Mouse (Mus musculus) skeletal muscle tissue, adult 2 months (tissue): ENCODE results near the gene Ace2.

Experiments used
- DNase-seq: peaks from one replicate; pipeline ENCODE4 v3.0.0-alpha.2; 2012; ENCODE audit warnings: low read depth, low spot score

Ace2 gene

DNA sequence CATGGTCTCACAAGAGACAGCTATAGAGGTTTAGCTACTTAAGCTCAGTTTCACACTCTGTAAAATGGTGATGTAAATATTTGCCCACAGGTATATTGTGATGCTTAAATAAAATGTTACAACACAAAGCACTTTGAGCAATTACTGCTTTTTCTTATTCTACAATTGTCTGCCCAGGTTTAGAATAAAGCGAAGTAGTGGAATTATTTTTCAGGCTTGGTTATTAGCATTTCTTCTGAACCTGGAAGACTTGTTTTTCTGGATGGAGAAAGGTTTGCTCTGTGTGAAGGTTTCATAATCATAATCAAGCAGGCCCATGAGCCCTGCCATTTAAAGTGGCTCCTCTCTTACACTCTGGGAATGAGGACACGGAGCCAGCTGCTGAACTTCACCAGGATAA lies at the start of gene Ace2:
Ace2 (plus strand) TSS at position 301 of the 400 bp plus-strand sequence.
- DNase-seq: no peak

DNA sequence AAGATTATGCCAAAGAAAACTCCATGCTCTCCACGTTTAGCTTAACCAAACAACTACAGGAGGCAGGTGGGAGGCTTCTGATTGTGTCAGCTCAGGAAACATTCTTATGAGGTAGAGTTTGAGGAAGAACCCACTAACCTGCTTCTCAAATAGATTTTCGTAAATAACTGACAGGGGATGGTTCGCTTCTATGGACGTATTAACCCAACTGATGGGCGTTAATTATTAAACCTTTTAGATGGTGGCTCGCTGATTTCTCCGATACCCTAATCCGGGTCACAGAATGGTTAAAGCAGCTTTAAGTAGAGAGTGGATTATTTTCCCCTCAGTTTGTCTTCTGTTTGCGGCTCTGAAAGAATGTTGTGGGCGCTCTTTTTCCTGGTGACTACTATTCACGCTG lies 49.2 kb upstream of the Ace2 start:
- DNase-seq: no peak

GRCm38 (mm10) chrX:164092300-164093169 lies 46.6 kb upstream of the Ace2 start:
- no peak for DNase-seq

DNA sequence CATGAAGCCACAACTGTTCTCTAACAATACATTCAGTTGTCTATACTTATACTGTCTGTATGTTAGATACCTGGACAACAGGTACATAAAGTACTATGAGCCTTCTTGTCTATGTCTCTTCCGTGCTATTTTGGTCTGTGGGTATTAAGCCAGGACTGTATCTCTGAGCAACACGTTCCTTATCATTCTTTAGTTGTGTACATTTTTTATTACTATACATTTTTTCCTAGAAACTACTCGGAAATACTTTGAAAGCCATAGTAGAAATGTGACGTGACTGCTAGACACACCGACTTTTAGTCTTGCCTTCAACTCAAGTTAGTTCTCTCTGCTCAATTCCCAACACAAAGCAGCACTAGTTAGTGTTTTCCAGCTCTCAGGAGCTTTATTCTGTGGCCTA lies 45.7 kb upstream of the Ace2 start:
- no peak for DNase-seq

- DNase-seq: no peak
Observed at GRCm38 (mm10) chrX:164095838-164096237, 43.3 kb upstream of the Ace2 start.

DNA sequence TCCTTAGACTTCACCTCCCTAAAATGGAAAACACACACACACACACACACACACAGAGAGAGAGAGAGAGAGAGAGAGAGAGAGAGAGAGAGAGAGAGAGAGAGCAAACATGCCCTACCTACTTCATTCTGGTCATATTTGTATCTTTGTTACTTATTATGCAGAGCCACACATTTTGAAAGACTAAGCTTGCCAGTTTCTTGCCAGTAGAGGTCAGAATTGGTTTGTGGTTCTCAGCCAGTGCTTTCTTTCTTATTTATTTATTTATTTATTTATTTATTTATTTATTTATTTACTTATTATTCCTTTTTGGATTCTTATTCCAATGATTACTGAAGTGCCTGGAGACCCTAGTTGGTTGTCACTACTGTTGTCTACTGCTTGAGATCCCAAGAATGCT lies 37.6 kb upstream of the Ace2 start:
- no peak for DNase-seq

- no peak for DNase-seq
Observed at GRCm38 (mm10) chrX:164102198-164102597, 36.9 kb upstream of the Ace2 start.

- DNase-seq: no peak
Observed at GRCm38 (mm10) chrX:164102656-164103055, 36.5 kb upstream of the Ace2 start.

DNA sequence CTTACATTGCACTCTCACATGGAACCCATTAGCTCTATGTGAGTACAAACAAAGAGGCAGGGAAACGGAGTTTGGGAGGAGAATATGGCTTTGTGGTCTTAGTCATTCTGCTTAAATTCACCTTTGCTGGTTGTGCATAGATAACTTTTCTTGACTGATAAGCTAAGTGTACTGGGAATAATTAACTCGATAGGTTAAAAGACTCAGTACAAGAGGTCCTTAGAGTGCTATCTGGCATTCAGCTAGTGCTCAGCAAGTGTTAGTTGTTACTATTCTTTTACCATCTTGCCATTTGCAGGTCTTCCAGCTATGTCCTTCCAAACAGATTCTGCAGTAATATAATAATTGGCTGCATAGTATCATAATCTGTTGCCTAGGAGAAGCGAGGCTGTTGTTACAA lies 28.0 kb upstream of the Ace2 start:
- DNase-seq: no peak

DNA sequence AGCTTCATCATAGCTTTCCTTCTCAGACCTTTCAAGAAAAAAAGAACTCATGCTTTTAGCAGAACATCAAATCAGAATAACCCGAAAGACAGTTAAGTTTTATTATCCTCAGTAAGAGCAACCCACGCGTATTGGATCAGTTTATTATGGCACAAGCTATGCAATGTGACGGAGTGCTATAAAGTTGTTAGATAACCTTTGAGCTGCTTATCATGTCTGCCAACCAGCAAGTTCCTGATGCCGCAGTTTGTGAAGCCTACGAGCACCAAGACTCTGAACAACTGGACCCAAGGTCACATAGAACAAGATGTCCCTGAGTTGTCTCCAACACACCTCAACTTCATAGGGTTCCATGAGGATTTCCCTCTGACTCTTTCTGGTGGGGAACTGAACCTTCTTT lies 25.4 kb upstream of the Ace2 start:
- no peak for DNase-seq

GRCm38 (mm10) chrX:164123942-164124341 lies 15.2 kb upstream of the Ace2 start:
- no peak for DNase-seq

GRCm38 (mm10) chrX:164133531-164133930 lies 5.6 kb upstream of the Ace2 start:
- no peak for DNase-seq

DNA sequence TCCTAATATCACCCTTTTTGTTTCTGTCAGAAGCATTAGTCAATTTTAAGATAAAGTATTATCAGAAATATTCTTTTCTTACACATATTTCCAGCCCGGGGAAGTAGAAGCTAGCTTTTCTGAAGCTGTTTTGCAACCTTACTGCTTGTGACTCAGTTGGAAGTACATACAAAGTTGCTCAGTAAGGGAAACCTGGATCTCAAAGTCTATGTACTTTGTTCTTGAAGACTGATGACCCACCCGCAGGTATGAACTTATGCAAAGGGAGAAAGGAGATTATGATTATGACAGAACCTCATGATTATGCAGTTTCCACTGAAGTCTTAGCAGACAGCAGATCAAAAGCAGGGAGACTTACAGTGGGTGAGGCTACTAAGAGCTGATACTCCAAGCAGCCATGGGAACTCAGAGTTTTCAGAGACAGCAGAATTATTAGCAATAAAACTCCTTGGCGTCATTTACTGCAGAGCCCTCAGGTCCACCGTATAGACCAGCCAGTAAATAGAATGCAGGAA lies 3.8 kb upstream of the Ace2 start:
- DNase-seq: no peak

DNA sequence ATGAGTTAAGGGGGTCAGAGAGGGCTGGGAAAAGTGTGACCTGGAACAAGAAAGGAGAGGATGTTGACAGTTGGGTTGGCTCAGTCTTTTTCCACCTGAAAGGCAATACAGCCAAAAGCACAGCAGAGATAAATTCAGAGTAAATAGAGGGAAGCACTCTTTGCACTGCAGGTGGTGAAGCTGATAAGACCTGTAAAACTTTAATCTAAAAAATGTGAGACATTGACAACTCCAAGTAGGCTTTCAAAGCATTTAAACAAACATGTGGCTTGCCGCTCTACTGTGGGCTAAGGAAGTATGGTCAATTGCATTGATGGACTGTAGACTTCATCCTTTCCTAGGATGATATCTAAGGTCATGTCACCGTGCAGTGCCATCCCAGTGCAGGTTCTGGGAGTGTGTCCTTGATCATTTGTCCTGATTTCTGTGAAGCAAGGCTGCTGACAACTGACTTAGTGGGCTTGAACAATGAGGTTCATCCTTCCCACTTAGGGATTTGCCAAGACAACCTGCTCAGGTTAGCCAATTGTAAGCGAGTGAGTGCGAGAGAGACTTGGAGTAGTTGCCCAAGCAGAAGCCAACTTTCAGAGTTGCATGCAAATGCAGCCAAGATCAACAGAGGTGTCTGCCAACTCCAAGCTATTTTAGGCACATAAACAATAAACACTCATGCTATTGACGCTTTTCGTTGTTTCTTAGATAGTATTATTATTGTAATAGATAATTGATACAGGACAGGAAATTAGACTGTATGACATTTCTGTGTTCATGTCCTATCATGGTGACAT lies 6.5 kb downstream of the Ace2 start:
- DNase-seq: no peak

DNA sequence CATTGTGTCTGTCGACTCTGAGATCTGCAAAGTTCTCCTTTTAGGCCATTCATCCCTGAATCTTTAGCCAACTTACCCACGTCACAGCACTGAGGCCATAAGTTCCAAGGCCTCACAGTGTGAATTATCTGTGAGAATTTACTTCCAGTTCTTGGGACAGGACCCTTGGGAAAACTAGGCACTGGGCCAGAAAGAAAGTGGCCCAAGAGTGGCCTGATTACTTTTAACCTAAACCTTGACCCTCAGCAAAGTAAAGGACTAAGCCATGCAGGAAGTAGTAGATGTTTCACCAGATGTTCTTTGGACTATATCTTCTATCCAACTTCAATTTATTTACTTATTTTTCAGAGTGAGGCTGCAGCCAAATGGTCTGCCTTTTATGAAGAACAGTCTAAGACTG lies 13.6 kb downstream of the Ace2 start:
- DNase-seq: peak; percentile 6

- DNase-seq: no peak
Observed at GRCm38 (mm10) chrX:164153606-164154005, 14.5 kb downstream of the Ace2 start.

- no peak for DNase-seq
Observed at GRCm38 (mm10) chrX:164154594-164154993, 15.5 kb downstream of the Ace2 start.

DNA sequence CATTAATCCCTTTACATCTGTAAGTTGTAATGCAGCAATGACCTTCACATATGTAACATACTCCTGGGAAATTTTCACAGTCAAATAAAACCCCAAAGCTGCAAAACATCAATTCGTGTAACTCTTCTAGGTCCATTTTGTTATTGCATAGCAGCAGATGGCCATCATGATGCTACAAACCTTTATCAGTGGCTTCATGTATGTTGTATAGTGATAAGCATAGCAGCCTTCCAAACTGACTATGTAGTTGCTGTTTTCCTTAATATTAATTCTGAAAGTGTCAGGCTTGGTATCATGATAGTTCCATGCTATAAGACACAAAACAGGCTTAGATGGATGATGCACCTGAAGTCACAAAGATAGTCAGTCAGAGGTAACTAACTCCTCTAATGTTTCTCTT lies 25.5 kb downstream of the Ace2 start:
- DNase-seq: no peak

GRCm38 (mm10) chrX:164171034-164171433 lies 31.9 kb downstream of the Ace2 start:
- DNase-seq: no peak

- DNase-seq: no peak
Observed at GRCm38 (mm10) chrX:164173880-164174279, 34.7 kb downstream of the Ace2 start.

- DNase-seq: no peak
Observed at GRCm38 (mm10) chrX:164175311-164175710, 36.2 kb downstream of the Ace2 start.

- no peak for DNase-seq
Observed at GRCm38 (mm10) chrX:164175780-164176179, 36.6 kb downstream of the Ace2 start.

DNA sequence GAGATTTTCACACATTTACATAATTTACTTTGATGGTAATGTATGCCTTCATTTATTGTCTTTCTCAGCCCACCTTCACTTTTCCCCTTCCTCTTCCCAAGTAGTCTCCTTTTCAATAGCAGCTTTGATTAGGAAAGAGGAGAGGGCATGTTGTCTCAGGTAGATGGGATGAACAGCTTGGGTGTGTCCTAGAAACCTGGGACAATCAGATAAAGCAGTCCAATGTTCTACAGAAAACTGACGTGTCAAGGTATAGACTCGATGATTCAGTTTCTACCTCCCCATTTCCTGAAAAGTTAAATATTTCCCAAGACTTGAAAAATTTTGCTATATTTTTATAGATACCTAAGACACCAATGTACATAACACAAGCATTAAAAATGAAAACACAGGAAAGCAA lies 39.7 kb downstream of the Ace2 start:
- DNase-seq: no peak
